Mouse (Mus musculus) left cerebral cortex, adult 18-20 months (tissue): ENCODE results near the gene Zcchc9. TPM values are rescaled to one million over a fixed set of nuclear protein-coding genes. Genes with fewer than 3 reads are reported as not detected.

Experiments used
- DNase-seq, 2 experiments: peaks; one replicate each; pipeline ENCODE4 v3.0.0; 2021 to 2022; ENCODE audit warnings: low spot score in 2 of 2, mixed read lengths in 1 of 2
- long read RNA-seq, 2 experiments: library from polyadenylated mRNA; stranded (forward); transcript quantifications; one replicate each; pipeline ENCODE4 v2.0.0; 2021
- total RNA-seq, 2 experiments: library from RNA; stranded (reverse); gene quantifications; 2 replicates each; pipeline ENCODE4 v1.2.3; 2021

Gene Zcchc9
- 10 to 100 TPM; 16.0 to 17.0 TPM for total RNA-seq
- long read RNA-seq, experiment 1, transcript Zcchc9-201 (6 exons, 1,541 nt), result major isoform, 19 of 26 reads
- long read RNA-seq, experiment 1, partial matches to known transcripts, result 0 of 26 reads
- long read RNA-seq, experiment 1, other reads (novel, unspliced or antisense), result 7 of 26 reads
- long read RNA-seq, experiment 2, transcript Zcchc9-201 (6 exons, 1,541 nt), result major isoform, 21 of 26 reads
- long read RNA-seq, experiment 2, partial matches to known transcripts, result 1 of 26 reads
- long read RNA-seq, experiment 2, other reads (novel, unspliced or antisense), result 4 of 26 reads

- peak; percentile 86 to 93 for DNase-seq
These were observed at the start of gene Zcchc9 for GRCm38 (mm10) chr13:91807155-91807839. TSS of gene Zcchc9 (minus strand) at chr13:91807705.

GRCm38 (mm10) chr13:91854412-91854811, 46.9 kb upstream of the Zcchc9 start:
- DNase-seq, result no peak

- no peak for DNase-seq
These were observed 20.4 kb upstream of the Zcchc9 start for GRCm38 (mm10) chr13:91827876-91828275.

- no peak for DNase-seq
These were observed 18.6 kb upstream of the Zcchc9 start for GRCm38 (mm10) chr13:91826066-91826465.

GRCm38 (mm10) chr13:91824845-91825550, 17.5 kb upstream of the Zcchc9 start:
- DNase-seq, result no peak

GRCm38 (mm10) chr13:91823735-91824134, 16.2 kb upstream of the Zcchc9 start:
- DNase-seq, result no peak

- DNase-seq, result no peak
These were observed 7.2 kb upstream of the Zcchc9 start for GRCm38 (mm10) chr13:91814670-91815069.

GRCm38 (mm10) chr13:91809476-91809875, 2.0 kb upstream of the Zcchc9 start:
- DNase-seq, result no peak

GRCm38 (mm10) chr13:91807874-91808575, 520 bp upstream of the Zcchc9 start:
- DNase-seq, result no peak

GRCm38 (mm10) chr13:91801726-91802125, 5.8 kb downstream of the Zcchc9 start:
- DNase-seq, result no peak

- no peak for DNase-seq
These were observed 10.1 kb downstream of the Zcchc9 start for GRCm38 (mm10) chr13:91797442-91797841.

GRCm38 (mm10) chr13:91796916-91797315, 10.6 kb downstream of the Zcchc9 start:
- no peak for DNase-seq

- DNase-seq, result no peak
These were observed 11.5 kb downstream of the Zcchc9 start for GRCm38 (mm10) chr13:91796003-91796402.

GRCm38 (mm10) chr13:91795593-91795992, 11.9 kb downstream of the Zcchc9 start:
- no peak for DNase-seq

GRCm38 (mm10) chr13:91794926-91795436, 12.5 kb downstream of the Zcchc9 start:
- DNase-seq, result no peak

- no peak for DNase-seq
These were observed 15.5 kb downstream of the Zcchc9 start for GRCm38 (mm10) chr13:91792035-91792434.

- no peak for DNase-seq
These were observed 27.6 kb downstream of the Zcchc9 start for GRCm38 (mm10) chr13:91779892-91780291.

- DNase-seq, result no peak
These were observed 29.4 kb downstream of the Zcchc9 start for GRCm38 (mm10) chr13:91778092-91778491.

- DNase-seq, result no peak
These were observed 38.5 kb downstream of the Zcchc9 start for GRCm38 (mm10) chr13:91768683-91769651.

- no peak for DNase-seq
These were observed 41.9 kb downstream of the Zcchc9 start for GRCm38 (mm10) chr13:91765627-91766026.
